Mouse (Mus musculus): ENCODE data around the gene Fam13c. TPM values are rescaled to one million over a fixed set of nuclear protein-coding genes. Genes with fewer than 3 reads are reported as not detected.

Gene Fam13c
- polyA plus RNA-seq, 1 experiment: 15.0 TPM

DNA sequence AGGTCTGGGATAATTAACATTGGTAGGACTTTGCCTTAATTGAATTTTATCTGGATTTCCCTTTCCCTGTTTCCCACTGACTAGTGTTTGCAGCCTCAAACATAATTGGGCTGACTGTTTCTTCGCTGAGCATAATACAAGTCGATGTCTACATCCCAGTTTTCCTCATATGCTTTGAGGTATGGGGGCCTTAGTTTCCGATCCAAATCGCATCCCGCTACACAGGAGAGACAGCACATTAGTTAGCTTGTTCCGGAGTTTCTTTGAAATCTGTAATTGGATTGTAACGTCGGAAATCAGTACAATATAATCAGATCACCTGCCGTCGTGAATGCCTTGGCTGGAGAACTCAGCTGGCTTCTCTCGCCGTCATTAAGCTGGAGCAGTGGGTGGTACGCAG, 59.0 kb downstream of the Fam13c start:
- Histone ChIP-seq H3K4me2 (ENCODE audit: low read depth) (no peak overlapping the region), H3K4me3 (no peak overlapping the region), H3ac (ENCODE audit: control insufficient read depth, insufficient read length) (no peak overlapping the region), H3K36me3 (ENCODE audit: control insufficient read depth, insufficient read depth) (no peaks in the 10 kb centered on the region), H3K27me3 (ENCODE audit: control insufficient read depth, insufficient read depth, insufficient read length) (no peaks in the 10 kb centered on the region), H3K79me2 (ENCODE audit: control insufficient read depth, insufficient read depth) (no peaks in the 10 kb centered on the region)
- TF ChIP-seq REST (IDR thresholded peaks at IDR 0.05; ENCODE audit: insufficient read depth, insufficient read length): no peak
- no peak for TF ChIP-seq MAX (IDR thresholded peaks at IDR 0.05; ENCODE audit: low read depth)
- no peak for TF ChIP-seq MYOD1 (IDR thresholded peaks at IDR 0.05; ENCODE audit: control insufficient read depth in 1 of 3, insufficient read length in 2 of 3, low read depth in 2 of 3)
- TF ChIP-seq POLR2A (IDR thresholded peaks at IDR 0.05; ENCODE audit: insufficient read length, low read depth): no peak
- TF ChIP-seq SRF (IDR thresholded peaks at IDR 0.05; ENCODE audit: control insufficient read depth, insufficient read length, low read depth): no peak
- no peak for TF ChIP-seq MYOG (IDR thresholded peaks at IDR 0.05; ENCODE audit: control insufficient read depth in 1 of 3, insufficient read depth in 1 of 3, insufficient read length in 2 of 3, low read depth in 2 of 3)
- TF ChIP-seq USF1 (IDR thresholded peaks at IDR 0.05; ENCODE audit: low read depth): no peak
- TF ChIP-seq TCF12 (IDR thresholded peaks at IDR 0.05; ENCODE audit: insufficient read depth, poor library complexity, severe bottlenecking): no peak
- no peak for TF ChIP-seq POLR2AphosphoS2 (IDR thresholded peaks at IDR 0.05; ENCODE audit: insufficient read length, low read depth)

DNA sequence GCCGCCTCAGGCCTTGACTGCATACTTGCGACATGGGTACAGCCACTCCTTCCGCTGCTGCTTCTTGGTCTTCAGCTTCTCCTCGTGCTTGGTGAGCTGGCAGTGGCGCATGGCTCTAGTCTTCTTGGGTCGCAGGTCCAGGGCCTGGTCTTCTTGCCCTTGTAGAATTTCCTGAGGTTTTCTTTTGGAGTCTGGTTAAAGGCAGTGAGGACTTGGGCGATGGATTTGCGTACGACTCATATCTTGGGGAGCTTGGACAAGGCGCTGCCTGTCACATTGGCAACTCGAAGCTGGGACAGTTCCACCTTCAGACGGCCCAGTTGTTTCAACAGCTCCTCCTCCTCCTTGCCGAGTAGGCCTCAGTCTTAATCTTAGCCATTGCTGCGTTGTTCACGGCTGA, 64.6 kb downstream of the Fam13c start:
- no peak overlapping the region for H3K4me3 ChIP-seq
- no peaks in the 10 kb centered on the region for H3K79me2 ChIP-seq (ENCODE audit: control insufficient read depth, insufficient read depth)
- H3K36me3 ChIP-seq (ENCODE audit: control insufficient read depth, insufficient read depth): no peaks in the 10 kb centered on the region
- H3ac ChIP-seq (ENCODE audit: control insufficient read depth, insufficient read length): no peak overlapping the region
- no peaks in the 10 kb centered on the region for H3K27me3 ChIP-seq (ENCODE audit: control insufficient read depth, insufficient read depth, insufficient read length)
- TF ChIP-seq POLR2AphosphoS2 (IDR thresholded peaks at IDR 0.05; ENCODE audit: insufficient read length, low read depth) (no peak), E2F4 (IDR thresholded peaks at IDR 0.05; ENCODE audit: insufficient read depth) (no peak)
- H3K4me2 ChIP-seq (ENCODE audit: low read depth): no peak overlapping the region

- no peak overlapping the region for H3ac ChIP-seq (ENCODE audit: control insufficient read depth, insufficient read length)
- TF ChIP-seq MYOG (IDR thresholded peaks at IDR 0.05; ENCODE audit: control insufficient read depth in 1 of 3, insufficient read depth in 1 of 3, insufficient read length in 2 of 3, low read depth in 2 of 3) (no peak), E2F4 (IDR thresholded peaks at IDR 0.05; ENCODE audit: insufficient read depth) (no peak), TCF12 (IDR thresholded peaks at IDR 0.05; ENCODE audit: insufficient read depth, poor library complexity, severe bottlenecking) (no peak), MAX (IDR thresholded peaks at IDR 0.05; ENCODE audit: low read depth) (no peak), POLR2A (IDR thresholded peaks at IDR 0.05; ENCODE audit: insufficient read length, low read depth) (no peak)
Measured at GRCm38 (mm10) chr10:70505395-70505794, 65.1 kb downstream of the Fam13c start.

GRCm38 (mm10) chr10:70505842-70506241, 65.6 kb downstream of the Fam13c start:
- no peak overlapping the region for H3ac ChIP-seq (ENCODE audit: control insufficient read depth, insufficient read length)
- no peaks in the 10 kb centered on the region for H3K36me3 ChIP-seq (ENCODE audit: control insufficient read depth, insufficient read depth)
- H3K79me2 ChIP-seq (ENCODE audit: control insufficient read depth, insufficient read depth): no peaks in the 10 kb centered on the region
- H3K4me3 ChIP-seq: no peak overlapping the region
- no peaks in the 10 kb centered on the region for H3K27me3 ChIP-seq (ENCODE audit: control insufficient read depth, insufficient read depth, insufficient read length)
- H3K4me2 ChIP-seq (ENCODE audit: low read depth): no peak overlapping the region
- TF ChIP-seq TCF3 (IDR thresholded peaks at IDR 0.05; ENCODE audit: insufficient read length, low read depth) (no peak), E2F4 (IDR thresholded peaks at IDR 0.05; ENCODE audit: insufficient read depth) (no peak), SRF (IDR thresholded peaks at IDR 0.05; ENCODE audit: control insufficient read depth, insufficient read length, low read depth) (no peak), REST (IDR thresholded peaks at IDR 0.05; ENCODE audit: insufficient read depth, insufficient read length) (no peak), POLR2A (IDR thresholded peaks at IDR 0.05; ENCODE audit: insufficient read length, low read depth) (no peak), TCF12 (IDR thresholded peaks at IDR 0.05; ENCODE audit: insufficient read depth, poor library complexity, severe bottlenecking) (no peak), MAX (IDR thresholded peaks at IDR 0.05; ENCODE audit: low read depth) (no peak), USF1 (IDR thresholded peaks at IDR 0.05; ENCODE audit: low read depth) (no peak), MYOG (IDR thresholded peaks at IDR 0.05; ENCODE audit: control insufficient read depth in 1 of 3, insufficient read depth in 1 of 3, insufficient read length in 2 of 3, low read depth in 2 of 3) (no peak), CEBPB (IDR thresholded peaks at IDR 0.05; ENCODE audit: insufficient read depth, poor library complexity, severe bottlenecking) (no peak), POLR2AphosphoS2 (IDR thresholded peaks at IDR 0.05; ENCODE audit: insufficient read length, low read depth) (no peak), MYOD1 (IDR thresholded peaks at IDR 0.05; ENCODE audit: control insufficient read depth in 1 of 3, insufficient read length in 2 of 3, low read depth in 2 of 3) (no peak)

More at GRCm38 (mm10) chr10:70505395-70505794, 65.1 kb downstream of the Fam13c start:
- Histone ChIP-seq H3K36me3 (ENCODE audit: control insufficient read depth, insufficient read depth) (no peaks in the 10 kb centered on the region), H3K4me3 (no peak overlapping the region), H3K27me3 (ENCODE audit: control insufficient read depth, insufficient read depth, insufficient read length) (no peaks in the 10 kb centered on the region), H3K79me2 (ENCODE audit: control insufficient read depth, insufficient read depth) (no peaks in the 10 kb centered on the region), H3K4me2 (ENCODE audit: low read depth) (no peak overlapping the region)

DNA sequence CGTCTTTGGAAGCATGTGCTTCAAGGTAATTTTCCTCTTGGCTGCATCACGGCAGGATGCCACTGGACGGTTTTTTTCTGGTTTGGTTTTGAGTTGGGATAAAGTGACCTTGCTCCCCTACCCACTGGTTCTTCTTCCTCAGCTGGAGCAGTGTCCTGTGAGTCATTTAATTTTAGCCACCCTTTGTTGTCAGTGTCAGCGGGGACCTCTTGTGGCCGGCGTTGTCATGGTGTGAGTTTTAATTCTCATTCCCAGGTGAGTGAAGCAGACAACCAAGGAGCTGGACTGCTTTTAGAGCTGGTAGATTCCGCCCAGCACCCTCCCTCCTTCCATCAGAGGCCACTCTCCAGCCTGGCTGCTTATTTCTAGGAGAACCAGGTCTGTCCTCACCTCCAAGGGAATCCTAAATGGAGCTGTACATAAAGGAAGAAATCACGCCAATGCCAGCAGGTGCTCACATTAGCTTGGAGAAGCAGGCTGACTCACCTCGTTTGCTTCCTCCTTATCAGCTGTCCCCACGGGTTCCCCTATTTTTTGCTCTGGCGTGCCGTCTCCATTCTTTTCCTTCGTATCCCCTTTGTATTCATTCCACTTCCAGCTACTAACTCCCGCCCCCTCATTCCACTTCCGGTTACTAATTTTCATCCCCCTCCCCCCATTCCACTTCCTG, 66.4 kb downstream of the Fam13c start:
- Histone ChIP-seq H3ac (ENCODE audit: control insufficient read depth, insufficient read length) (no peak overlapping the region), H3K4me2 (ENCODE audit: low read depth) (no peak overlapping the region), H3K36me3 (ENCODE audit: control insufficient read depth, insufficient read depth) (no peaks in the 10 kb centered on the region), H3K79me2 (ENCODE audit: control insufficient read depth, insufficient read depth) (no peaks in the 10 kb centered on the region), H3K27me3 (ENCODE audit: control insufficient read depth, insufficient read depth, insufficient read length) (no peaks in the 10 kb centered on the region), H3K4me3 (no peak overlapping the region)
- TF ChIP-seq SRF (IDR thresholded peaks at IDR 0.05; ENCODE audit: control insufficient read depth, insufficient read length, low read depth): no peak

All from myocyte (in vitro differentiated cells).